Mouse (Mus musculus): ENCODE data around the gene Ccdc57. TPM values are rescaled to one million over a fixed set of nuclear protein-coding genes. Genes with fewer than 3 reads are reported as not detected.
A peak's percentile ranks its signal among the peaks of the same experiment; 100 is the strongest.

Ccdc57 gene
- 1.6 and 1.7 TPM in 2 replicates for polyA plus RNA-seq (2012; rRNA removed)

GRCm38 (mm10) chr11:120932564-120933398 is at the start of gene Ccdc57:
Ccdc57 (minus strand) TSS chr11:120932872.
- H3K36me3 ChIP-seq (ENCODE audit: control insufficient read depth, insufficient read depth, low read length) = no peaks in the 10 kb centered on the region
- H3K4me1 ChIP-seq (replicated peaks; ENCODE audit: control insufficient read depth, insufficient read depth, low read length) = peaks cover 11% of the 10 kb centered on the region
- 0 out of 2 replicates have a peak, but pooled peaks have one; percentile 12 for TF ChIP-seq CTCF (IDR thresholded peaks at IDR 0.05; ENCODE audit: borderline replicate concordance, control insufficient read depth, extremely low read depth, insufficient read depth, low read length, poor library complexity)
- no peak for TF ChIP-seq POLR2A (IDR thresholded peaks at IDR 0.05; ENCODE audit: control insufficient read depth, extremely low read depth, insufficient read depth, low read length, poor library complexity)
- peak within 1 kb of the TSS; percentile 71 for H3K4me3 ChIP-seq (ENCODE audit: control insufficient read depth, insufficient read depth, low read length)
- no peak within 1 kb of the TSS for H3K27ac ChIP-seq (ENCODE audit: control insufficient read depth, insufficient read depth, low read length)
- peak; percentile 78 for DNase-seq
- H3K27me3 ChIP-seq (ENCODE audit: control insufficient read depth, insufficient read depth, low read length) = no peaks in the 10 kb centered on the region
- 12% methylated on average over 44 of the region's 44 CpGs for WGBS

DNA sequence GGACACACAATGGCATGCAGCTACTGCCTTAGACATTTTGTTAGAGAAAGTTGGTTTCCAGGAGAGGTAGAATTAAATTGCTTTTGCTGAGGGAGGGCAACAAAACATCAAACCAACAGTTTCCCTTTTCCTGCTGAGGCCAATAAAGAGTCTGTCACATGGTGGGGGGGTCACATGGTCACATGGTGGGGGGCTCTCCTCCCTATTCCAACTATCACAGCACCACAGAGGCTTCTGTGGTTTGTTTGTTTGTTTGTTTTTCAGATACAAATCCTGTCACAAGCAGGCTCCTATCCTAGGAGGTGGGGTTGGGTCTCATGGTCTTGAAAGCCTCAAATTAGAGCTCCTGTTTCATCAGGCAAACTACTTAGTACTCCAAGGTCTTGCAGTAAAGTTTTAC is 49.8 kb upstream of the Ccdc57 start:
- no peak for TF ChIP-seq CTCF (IDR thresholded peaks at IDR 0.05; ENCODE audit: borderline replicate concordance, control insufficient read depth, extremely low read depth, insufficient read depth, low read length, poor library complexity)
- TF ChIP-seq POLR2A (IDR thresholded peaks at IDR 0.05; ENCODE audit: control insufficient read depth, extremely low read depth, insufficient read depth, low read length, poor library complexity) = no peak
- H3K4me1 ChIP-seq (replicated peaks; ENCODE audit: control insufficient read depth, insufficient read depth, low read length) = no peaks in the 10 kb centered on the region
- DNase-seq = no peak
- H3K36me3 ChIP-seq (ENCODE audit: control insufficient read depth, insufficient read depth, low read length) = peaks cover 74% of the 10 kb centered on the region
- no peak overlapping the region for H3K4me3 ChIP-seq (ENCODE audit: control insufficient read depth, insufficient read depth, low read length)
- H3K27me3 ChIP-seq (ENCODE audit: control insufficient read depth, insufficient read depth, low read length) = no peaks in the 10 kb centered on the region
- no peak overlapping the region for H3K27ac ChIP-seq (ENCODE audit: control insufficient read depth, insufficient read depth, low read length)

DNA sequence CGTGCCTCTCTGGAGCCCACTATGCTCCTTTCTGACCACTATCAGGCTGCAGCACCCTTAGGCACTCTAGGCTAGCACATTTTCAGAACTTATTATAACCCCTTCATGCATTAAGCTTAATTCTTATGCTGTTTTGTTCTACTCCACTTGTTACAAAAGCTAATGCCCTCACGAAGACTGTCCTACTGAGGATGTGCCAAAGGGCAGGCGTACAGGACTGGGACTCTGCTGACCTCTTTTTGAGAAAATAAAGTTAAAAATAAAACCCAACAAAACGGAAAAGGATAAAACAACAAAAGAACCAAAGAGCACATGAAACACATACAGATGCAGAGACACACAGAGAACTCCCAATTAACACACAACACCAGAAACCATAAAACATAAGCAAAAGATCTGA is 49.0 kb upstream of the Ccdc57 start:
- H3K36me3 ChIP-seq (ENCODE audit: control insufficient read depth, insufficient read depth, low read length) = peaks cover 81% of the 10 kb centered on the region
- 92% methylated on average over 4 of the region's 4 CpGs for WGBS
- no peak overlapping the region for H3K27ac ChIP-seq (ENCODE audit: control insufficient read depth, insufficient read depth, low read length)
- no peak for DNase-seq
- no peak for TF ChIP-seq CTCF (IDR thresholded peaks at IDR 0.05; ENCODE audit: borderline replicate concordance, control insufficient read depth, extremely low read depth, insufficient read depth, low read length, poor library complexity)
- no peak overlapping the region for H3K4me3 ChIP-seq (ENCODE audit: control insufficient read depth, insufficient read depth, low read length)
- H3K27me3 ChIP-seq (ENCODE audit: control insufficient read depth, insufficient read depth, low read length) = no peaks in the 10 kb centered on the region
- H3K4me1 ChIP-seq (replicated peaks; ENCODE audit: control insufficient read depth, insufficient read depth, low read length) = no peaks in the 10 kb centered on the region

- Histone ChIP-seq H3K36me3 (ENCODE audit: control insufficient read depth, insufficient read depth, low read length) (peaks cover 85% of the 10 kb centered on the region), H3K27ac (ENCODE audit: control insufficient read depth, insufficient read depth, low read length) (no peak overlapping the region), H3K4me3 (ENCODE audit: control insufficient read depth, insufficient read depth, low read length) (no peak overlapping the region), H3K27me3 (ENCODE audit: control insufficient read depth, insufficient read depth, low read length) (no peaks in the 10 kb centered on the region), H3K4me1 (replicated peaks; ENCODE audit: control insufficient read depth, insufficient read depth, low read length) (no peaks in the 10 kb centered on the region)
- 91% methylated on average over 9 of the region's 9 CpGs for WGBS
- DNase-seq = no peak
- no peak for TF ChIP-seq CTCF (IDR thresholded peaks at IDR 0.05; ENCODE audit: borderline replicate concordance, control insufficient read depth, extremely low read depth, insufficient read depth, low read length, poor library complexity)
- no peak for TF ChIP-seq POLR2A (IDR thresholded peaks at IDR 0.05; ENCODE audit: control insufficient read depth, extremely low read depth, insufficient read depth, low read length, poor library complexity)
Measured at GRCm38 (mm10) chr11:120980427-120981035, 47.9 kb upstream of the Ccdc57 start.

DNA sequence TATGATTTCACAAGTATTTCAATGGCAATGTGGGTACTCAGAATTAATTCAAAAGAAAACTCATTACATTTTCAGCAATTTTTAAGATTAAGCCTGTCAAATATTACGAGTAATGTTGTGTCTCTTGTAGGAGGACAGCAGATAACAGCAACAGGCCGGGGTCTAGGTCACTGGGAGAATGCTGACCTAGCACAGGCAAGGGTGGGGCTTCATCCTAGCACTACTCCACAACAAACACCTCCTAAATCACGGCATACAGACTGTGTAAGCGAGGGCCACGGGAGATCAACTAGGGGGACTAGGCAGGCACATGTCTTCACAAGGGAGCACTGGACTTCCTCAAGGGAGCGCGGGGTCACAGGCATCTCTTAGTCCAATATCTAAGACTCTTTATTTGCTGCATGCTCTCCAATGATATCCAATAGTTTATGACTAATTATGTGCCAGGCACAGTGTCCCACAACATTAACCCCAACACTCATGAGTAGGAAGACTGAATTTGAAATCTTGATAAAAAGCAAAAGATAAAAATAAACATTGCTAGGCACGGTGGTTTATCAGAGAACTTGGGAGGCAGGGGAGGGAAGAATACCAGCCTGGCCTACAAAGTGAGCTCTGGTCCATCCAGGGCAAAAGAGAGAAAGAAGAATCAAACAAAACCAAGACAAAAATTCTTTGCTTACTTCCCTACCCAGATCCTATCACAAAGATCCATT is 47.2 kb upstream of the Ccdc57 start:
- Histone ChIP-seq H3K27ac (ENCODE audit: control insufficient read depth, insufficient read depth, low read length) (no peak overlapping the region), H3K4me3 (ENCODE audit: control insufficient read depth, insufficient read depth, low read length) (no peak overlapping the region), H3K27me3 (ENCODE audit: control insufficient read depth, insufficient read depth, low read length) (no peaks in the 10 kb centered on the region), H3K4me1 (replicated peaks; ENCODE audit: control insufficient read depth, insufficient read depth, low read length) (no peaks in the 10 kb centered on the region), H3K36me3 (ENCODE audit: control insufficient read depth, insufficient read depth, low read length) (peaks cover 88% of the 10 kb centered on the region)
- DNase-seq = no peak
- WGBS = 93% methylated on average over 8 of the region's 8 CpGs
- TF ChIP-seq CTCF (IDR thresholded peaks at IDR 0.05; ENCODE audit: borderline replicate concordance, control insufficient read depth, extremely low read depth, insufficient read depth, low read length, poor library complexity) = no peak
- TF ChIP-seq POLR2A (IDR thresholded peaks at IDR 0.05; ENCODE audit: control insufficient read depth, extremely low read depth, insufficient read depth, low read length, poor library complexity) = no peak

- no peak for TF ChIP-seq CTCF (IDR thresholded peaks at IDR 0.05; ENCODE audit: borderline replicate concordance, control insufficient read depth, extremely low read depth, insufficient read depth, low read length, poor library complexity)
- TF ChIP-seq POLR2A (IDR thresholded peaks at IDR 0.05; ENCODE audit: control insufficient read depth, extremely low read depth, insufficient read depth, low read length, poor library complexity) = no peak
- Histone ChIP-seq H3K4me1 (replicated peaks; ENCODE audit: control insufficient read depth, insufficient read depth, low read length) (no peaks in the 10 kb centered on the region), H3K27me3 (ENCODE audit: control insufficient read depth, insufficient read depth, low read length) (no peaks in the 10 kb centered on the region), H3K27ac (ENCODE audit: control insufficient read depth, insufficient read depth, low read length) (no peak overlapping the region), H3K36me3 (ENCODE audit: control insufficient read depth, insufficient read depth, low read length) (peaks cover 94% of the 10 kb centered on the region), H3K4me3 (ENCODE audit: control insufficient read depth, insufficient read depth, low read length) (no peak overlapping the region)
- no peak for DNase-seq
- 90% methylated on average over 6 of the region's 6 CpGs for WGBS
Measured at GRCm38 (mm10) chr11:120973318-120973717, 40.6 kb upstream of the Ccdc57 start.

Measured in thymus, adult 2 months (tissue).